Mouse (Mus musculus): Measurements from ENCODE around the gene Nek8. TPM values are rescaled to one million over a fixed set of nuclear protein-coding genes. Genes with fewer than 3 reads are reported as not detected.

The Nek8 gene
- total RNA-seq, 2 experiments from 2014 or later = 2.6 to 4.1 TPM

Small RNAs within 50 kb of the gene (microRNA-seq; reads per million reads assigned to microRNA genes)
- gene Mir7653 = 0.39 to 0.49 reads per million in 2 experiments

Other genes with a start within 250 kb of the Nek8 start
- 100 to 1,000 TPM; 161 to 167 TPM for gene Sez6, start 245.9 kb downstream of the Nek8 start, total RNA-seq (2021)
- 10 to 100 TPM; 52.6 to 55.4 TPM for gene Phf12, start 193.9 kb downstream of the Nek8 start, total RNA-seq (2021)
- gene Dhrs13, start 144.4 kb downstream of the Nek8 start, total RNA-seq (2021) = 1 to 10 TPM; 5.0 TPM
- gene Flot2, start 138.7 kb downstream of the Nek8 start, total RNA-seq (2021) = 10 to 100 TPM; 73.6 to 75.9 TPM
- 10 to 100 TPM; 19.2 to 19.7 TPM for gene Eral1, start 96.3 kb downstream of the Nek8 start, total RNA-seq (2021)
- 10 to 100 TPM; 29.7 to 30.5 TPM for gene Fam222b, start 82.0 kb downstream of the Nek8 start, total RNA-seq (2021)
- 1 to 10 TPM; 8.3 to 9.8 TPM for gene Traf4, start 11.1 kb downstream of the Nek8 start, total RNA-seq (2021)
- 10 to 100 TPM; 16.8 to 17.5 TPM for gene Tlcd1, start within 50 bp of the Nek8 start, total RNA-seq (2021)
- 100 to 1,000 TPM; 770 to 803 TPM for gene Rpl23a, start 6.9 kb upstream of the Nek8 start, total RNA-seq (2021)
- 10 to 100 TPM; 22.5 to 25.8 TPM for gene Rab34, start 11.8 kb upstream of the Nek8 start, total RNA-seq (2021)
- 1 to 10 TPM; 3.4 to 4.4 TPM for gene Proca1, start 16.7 kb upstream of the Nek8 start, total RNA-seq (2021)
- 10 to 100 TPM; 65.5 to 71.2 TPM for gene Sdf2, start 69.1 kb upstream of the Nek8 start, total RNA-seq (2021)
- gene Supt6, start 69.3 kb upstream of the Nek8 start, total RNA-seq (2021) = 100 to 1,000 TPM; 123 to 126 TPM
- gene 2610507B11Rik, start 85.1 kb upstream of the Nek8 start, total RNA-seq (2021) = 100 to 1,000 TPM; 183 to 188 TPM
- 1 to 10 TPM; 7.4 TPM for gene BC030499, start 114.2 kb upstream of the Nek8 start, total RNA-seq (2021)
- 1 to 10 TPM; 5.7 to 7.1 TPM for gene Spag5, start 124.9 kb upstream of the Nek8 start, total RNA-seq (2021)
- gene Aldoc, start 146.3 kb upstream of the Nek8 start, total RNA-seq (2021) = 100 to 1,000 TPM; 856 to 892 TPM
- gene Pigs, start 151.7 kb upstream of the Nek8 start, total RNA-seq (2021) = 10 to 100 TPM; 59.0 to 62.0 TPM
- 10 to 100 TPM; 33.0 to 33.5 TPM for gene Unc119, start 166.8 kb upstream of the Nek8 start, total RNA-seq (2021)
- not detected for gene Foxn1, start 209.9 kb upstream of the Nek8 start, total RNA-seq (2021)
- gene Slc13a2, start 245.5 kb upstream of the Nek8 start, total RNA-seq (2021) = not detected

Measured in layer of hippocampus, adult 18-20 months (tissue).